Mouse (Mus musculus) fat pad, adult 2 months (tissue): ENCODE measurements around the gene Rps16.
A peak's percentile ranks its signal among the peaks of the same experiment; 100 is the strongest.

Experiments
- DNase-seq: peaks from one replicate; pipeline ENCODE4 v3.0.0-alpha.2; 2011; ENCODE audit warnings: low read depth, low spot score; ENCODE audit errors: extremely low read depth

The Rps16 gene

GRCm38 (mm10) chr7:28347746-28348145, 2.7 kb upstream of the Rps16 start:
- no peak for DNase-seq

- no peak for DNase-seq
These were observed 1.9 kb upstream of the Rps16 start for GRCm38 (mm10) chr7:28348601-28349000.

GRCm38 (mm10) chr7:28351676-28352191, 1.3 kb downstream of the Rps16 start:
- no peak for DNase-seq

- no peak for DNase-seq
These were observed 2.8 kb downstream of the Rps16 start for GRCm38 (mm10) chr7:28353267-28353666.

- DNase-seq = no peak
These were observed 3.7 kb downstream of the Rps16 start for GRCm38 (mm10) chr7:28354113-28354581.

GRCm38 (mm10) chr7:28354596-28354995, 4.1 kb downstream of the Rps16 start:
- no peak for DNase-seq

- no peak for DNase-seq
These were observed 4.8 kb downstream of the Rps16 start for GRCm38 (mm10) chr7:28355221-28355620.

GRCm38 (mm10) chr7:28356981-28357380, 6.5 kb downstream of the Rps16 start:
- DNase-seq = no peak

- no peak for DNase-seq
These were observed 7.5 kb downstream of the Rps16 start for GRCm38 (mm10) chr7:28357984-28358383.

GRCm38 (mm10) chr7:28358431-28358830, 8.0 kb downstream of the Rps16 start:
- DNase-seq = no peak

GRCm38 (mm10) chr7:28359854-28360253, 9.4 kb downstream of the Rps16 start:
- no peak for DNase-seq

GRCm38 (mm10) chr7:28360291-28360690, 9.8 kb downstream of the Rps16 start:
- no peak for DNase-seq

GRCm38 (mm10) chr7:28361647-28362341, 11.3 kb downstream of the Rps16 start:
- DNase-seq = no peak

- no peak for DNase-seq
These were observed 12.1 kb downstream of the Rps16 start for GRCm38 (mm10) chr7:28362441-28363060.

- DNase-seq = no peak
These were observed 17.3 kb downstream of the Rps16 start for GRCm38 (mm10) chr7:28367663-28368275.

GRCm38 (mm10) chr7:28368276-28368920, 17.9 kb downstream of the Rps16 start:
- no peak for DNase-seq

GRCm38 (mm10) chr7:28370051-28370450, 19.6 kb downstream of the Rps16 start:
- DNase-seq = no peak

GRCm38 (mm10) chr7:28370977-28371513, 20.6 kb downstream of the Rps16 start:
- no peak for DNase-seq

- no peak for DNase-seq
These were observed 21.1 kb downstream of the Rps16 start for GRCm38 (mm10) chr7:28371514-28371989.

GRCm38 (mm10) chr7:28372251-28373108, 22.0 kb downstream of the Rps16 start, which contains the start of gene Plekhg2:
Plekhg2 (minus strand) TSS chr7:28372599.
- peak; percentile 97 for DNase-seq
